Mouse (Mus musculus) neural tube, embryonic 14.5 days (tissue): ENCODE measurements around the gene Npepl1. TPM values are rescaled to one million over a fixed set of nuclear protein-coding genes. Genes with fewer than 3 reads are reported as not detected.

Experiments
- ATAC-seq: fragments of 200-750 bp; cut with Nextera tagmentation; 2 replicates; pipeline ENCODE4 v1.8.0; 2017; ENCODE audit warnings: low read depth, mild to moderate bottlenecking, moderate TSS enrichment, moderate library complexity
- H3K27ac ChIP-seq: fragments of 300-500 bp; sonication (generic); 2 replicates; pipeline ENCODE4 v1.5.1; 2014; ENCODE audit warnings: low read depth, mild to moderate bottlenecking, control low read depth, low read length, moderate library complexity, mixed read lengths
- H3K27me3 ChIP-seq: fragments of 300-500 bp; sonication (generic); 2 replicates; pipeline ENCODE4 v1.6.1; 2014; ENCODE audit warnings: low read length; ENCODE audit not compliant: control insufficient read depth, insufficient read depth
- H3K36me3 ChIP-seq: fragments of 300-500 bp; sonication (generic); 2 replicates; pipeline ENCODE4 v1.6.1; 2014; ENCODE audit warnings: low read length, mixed read lengths; ENCODE audit not compliant: control insufficient read depth, insufficient read depth
- H3K4me1 ChIP-seq: fragments of 300-500 bp; sonication (generic); 2 replicates; pipeline ENCODE4 v1.6.1; 2014; ENCODE audit warnings: low read length; ENCODE audit not compliant: control insufficient read depth, insufficient read depth
- H3K4me2 ChIP-seq: fragments of 300-500 bp; sonication (generic); 2 replicates; pipeline ENCODE4 v1.6.1; 2014; ENCODE audit warnings: mild to moderate bottlenecking, low read depth, low read length, control low read depth
- H3K4me3 ChIP-seq: fragments of 300-500 bp; sonication (generic); 2 replicates; pipeline ENCODE4 v1.5.1; 2014; ENCODE audit warnings: low read depth, low read length, control low read depth, mixed read lengths
- H3K9ac ChIP-seq: fragments of 300-500 bp; sonication (generic); replicated peaks from 2 replicates; pipeline ENCODE4 v1.6.1; 2014; ENCODE audit warnings: low read depth, mild to moderate bottlenecking, control low read depth, low read length, mixed read lengths
- H3K9me3 ChIP-seq: fragments of 300-500 bp; sonication (generic); 2 replicates; pipeline ENCODE4 v1.6.1; 2016; ENCODE audit warnings: low read length; ENCODE audit not compliant: control insufficient read depth
- WGBS: fragments of 180-500 bp; shearing (Covaris S2); extraction: QIAGEN DNeasy Blood & Tissue Kit; methylation state at CpG from one replicate; pipeline ENCODE4 v1.1.7; 2014; 5-methylcytosine and 5-hydroxymethylcytosine counted together
- polyA plus RNA-seq: library from polyadenylated mRNA; unstranded; fragments of >200 nt; fragmentation: Nextera tagmentation; extraction: Ambion mirVana; gene quantifications from 2 replicates; pipeline ENCODE4 v1.2.1, GENCODE M21; 2014

Npepl1 gene
- polyA plus RNA-seq, 1 experiment from 2014 or later = 7.7 TPM

DNA sequence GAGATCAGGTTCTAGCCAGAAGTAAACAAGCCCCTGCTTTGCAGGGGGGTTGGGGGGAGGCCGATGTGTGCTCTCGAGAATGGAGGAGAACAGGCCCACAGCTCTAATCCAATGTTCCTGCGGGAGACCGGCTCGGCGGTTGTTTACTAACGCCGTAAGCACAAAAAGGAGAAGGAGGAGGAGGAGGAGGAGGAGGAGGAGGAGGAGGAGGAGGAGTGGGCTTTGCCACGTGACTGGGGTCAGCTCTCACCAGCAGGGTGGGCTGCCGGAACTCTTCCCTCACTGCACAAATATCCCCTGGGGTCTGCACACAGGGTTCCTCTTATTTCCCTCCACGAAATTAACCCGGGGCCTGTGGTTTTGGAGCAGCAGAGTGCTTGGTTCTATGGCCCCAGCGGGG is 35.5 kb upstream of the Npepl1 start:
- Histone ChIP-seq H3K9me3 (no peaks in the 10 kb centered on the region), H3K27ac (peak overlapping the region; percentile 55), H3K9ac (peak overlapping the region; percentile 47), H3K4me3 (peak overlapping the region; percentile 31), H3K4me1 (peaks cover 30% of the 10 kb centered on the region; the same call in 1 of the 2 replicates), H3K36me3 (no peaks in the 10 kb centered on the region), H3K27me3 (no peaks in the 10 kb centered on the region), H3K4me2 (peak overlapping the region; percentile 96)
- 0% methylated on average over 8 of the region's 13 CpGs for WGBS
- peak; percentile 9; the same call in 1 of the 2 replicates for ATAC-seq

- peak overlapping the region; percentile 45 for H3K27ac ChIP-seq
- H3K36me3 ChIP-seq = no peaks in the 10 kb centered on the region
- 2% methylated on average over 22 of the region's 22 CpGs for WGBS
- H3K4me3 ChIP-seq = peak overlapping the region; percentile 61
- ATAC-seq = peak; percentile 3; the same call in 1 of the 2 replicates
- no peaks in the 10 kb centered on the region for H3K27me3 ChIP-seq
- H3K4me2 ChIP-seq = peak overlapping the region; percentile 96
- H3K9ac ChIP-seq = peak overlapping the region; percentile 47
- H3K4me1 ChIP-seq = peaks cover 30% of the 10 kb centered on the region
- no peaks in the 10 kb centered on the region for H3K9me3 ChIP-seq
Observed at GRCm38 (mm10) chr2:174075072-174075570, 35.0 kb upstream of the Npepl1 start.

DNA sequence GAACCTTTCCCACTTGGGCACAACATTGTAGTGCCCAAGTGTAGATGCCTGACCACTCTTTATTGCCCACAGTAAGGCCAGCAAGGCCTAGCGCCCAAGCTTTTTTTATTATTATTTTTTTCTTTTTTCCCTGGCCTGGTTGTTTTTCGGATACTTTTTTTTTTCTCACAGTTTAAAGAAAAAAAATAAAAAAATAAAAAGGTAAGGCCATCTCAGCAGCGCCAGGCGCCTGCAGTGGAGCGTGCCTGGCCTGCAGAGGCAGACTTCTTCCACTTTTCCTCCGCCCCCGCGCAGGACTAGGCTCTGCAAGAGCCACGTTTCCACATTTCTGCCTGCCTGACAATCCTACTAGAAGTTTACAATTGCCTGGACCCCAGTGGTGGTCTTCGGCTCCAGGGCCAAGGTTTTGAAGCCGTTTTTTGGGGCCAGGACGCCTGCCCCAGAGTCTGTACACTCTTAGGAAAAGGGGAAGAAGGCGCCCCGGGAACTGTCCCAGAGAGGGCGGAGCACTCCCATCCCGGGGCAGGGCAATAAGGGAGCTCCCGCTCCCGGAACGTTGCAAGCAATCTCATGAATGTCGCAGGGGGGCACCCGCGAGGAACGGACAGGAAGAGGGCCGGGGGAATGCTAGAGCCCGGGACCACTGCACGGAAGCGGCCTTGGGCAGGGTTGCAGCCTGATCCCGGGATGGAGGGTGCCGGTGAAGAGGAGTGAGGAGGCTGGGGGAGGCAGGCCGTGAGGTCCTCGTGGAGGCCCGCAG is 34.3 kb upstream of the Npepl1 start, which contains the start of gene Stx16:
TSS of gene Stx16 (plus strand) at position 636 of the 760 bp plus-strand sequence.
- Histone ChIP-seq H3K27ac (peak within 1 kb of the TSS; percentile 77), H3K9ac (peak within 1 kb of the TSS; percentile 51), H3K4me1 (peaks cover 30% of the 10 kb centered on the region), H3K36me3 (no peaks in the 10 kb centered on the region), H3K4me2 (peak within 1 kb of the TSS; percentile 96), H3K27me3 (no peaks in the 10 kb centered on the region), H3K9me3 (no peaks in the 10 kb centered on the region), H3K4me3 (peak within 1 kb of the TSS; percentile 61)
- 2% methylated on average over 32 of the region's 32 CpGs for WGBS
- ATAC-seq = peak; percentile 91

- Histone ChIP-seq H3K4me2 (peak overlapping the region; percentile 96), H3K27me3 (no peaks in the 10 kb centered on the region), H3K4me3 (peak overlapping the region; percentile 61), H3K4me1 (peaks cover 30% of the 10 kb centered on the region), H3K36me3 (no peaks in the 10 kb centered on the region), H3K9ac (peak overlapping the region; percentile 51), H3K9me3 (no peaks in the 10 kb centered on the region), H3K27ac (peak overlapping the region; percentile 77)
- under 1% methylated on average over 22 of the region's 22 CpGs for WGBS
- ATAC-seq = peak; percentile 72
Observed at GRCm38 (mm10) chr2:174076433-174076824, 33.7 kb upstream of the Npepl1 start.

DNA sequence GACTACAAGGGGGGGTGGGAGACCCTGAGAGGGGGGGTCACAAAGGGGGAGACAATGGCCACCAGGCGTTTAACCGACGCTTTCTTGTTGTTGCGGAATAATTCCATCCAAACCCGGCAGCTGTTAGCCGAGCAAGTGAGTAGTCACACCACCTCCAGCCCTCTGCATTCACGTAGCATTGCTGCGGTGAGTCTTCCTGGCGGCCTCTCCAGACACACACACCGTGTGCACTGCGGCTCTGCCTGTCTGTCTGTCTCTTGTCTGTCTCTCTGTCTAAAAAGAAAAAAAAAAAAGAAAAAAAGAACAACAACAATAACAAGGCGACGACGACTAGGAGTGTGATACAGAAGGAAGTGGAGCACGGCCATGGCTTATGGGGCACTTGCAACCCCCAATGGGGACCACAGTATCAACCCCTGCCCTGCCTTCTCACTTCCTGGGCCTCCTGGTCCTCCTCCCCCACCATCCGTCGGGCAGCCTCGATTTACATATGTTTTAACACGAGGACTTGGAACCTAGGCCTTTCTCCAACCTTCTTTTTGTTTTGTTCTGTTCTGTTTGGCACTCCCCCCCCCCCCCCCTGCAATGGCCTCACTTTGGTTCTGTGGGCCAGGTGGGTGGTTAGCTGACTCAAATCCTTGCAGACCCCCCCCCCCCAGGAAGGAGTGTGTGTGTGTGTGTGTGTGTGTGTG is 33.0 kb upstream of the Npepl1 start:
- H3K4me1 ChIP-seq = peaks cover 30% of the 10 kb centered on the region
- peak overlapping the region; percentile 96 for H3K4me2 ChIP-seq
- no peaks in the 10 kb centered on the region for H3K36me3 ChIP-seq
- H3K9me3 ChIP-seq = no peaks in the 10 kb centered on the region
- 1% methylated on average over 19 of the region's 19 CpGs for WGBS
- no peak for ATAC-seq
- H3K9ac ChIP-seq = peak overlapping the region; percentile 51
- no peaks in the 10 kb centered on the region for H3K27me3 ChIP-seq
- peak overlapping the region; percentile 61 for H3K4me3 ChIP-seq
- peak overlapping the region; percentile 77 for H3K27ac ChIP-seq

GRCm38 (mm10) chr2:174077776-174078338 is 32.3 kb upstream of the Npepl1 start:
- H3K27me3 ChIP-seq = no peaks in the 10 kb centered on the region
- H3K9ac ChIP-seq = no peak overlapping the region; the same call in 1 of the 2 replicates
- H3K27ac ChIP-seq = peak overlapping the region; percentile 28; the same call in 1 of the 2 replicates
- no peaks in the 10 kb centered on the region for H3K36me3 ChIP-seq
- H3K9me3 ChIP-seq = no peaks in the 10 kb centered on the region
- peak overlapping the region; percentile 96 for H3K4me2 ChIP-seq
- WGBS = 11% methylated on average over 10 of the region's 11 CpGs
- H3K4me3 ChIP-seq = peak overlapping the region; percentile 61
- H3K4me1 ChIP-seq = peaks cover 30% of the 10 kb centered on the region
- no peak for ATAC-seq

DNA sequence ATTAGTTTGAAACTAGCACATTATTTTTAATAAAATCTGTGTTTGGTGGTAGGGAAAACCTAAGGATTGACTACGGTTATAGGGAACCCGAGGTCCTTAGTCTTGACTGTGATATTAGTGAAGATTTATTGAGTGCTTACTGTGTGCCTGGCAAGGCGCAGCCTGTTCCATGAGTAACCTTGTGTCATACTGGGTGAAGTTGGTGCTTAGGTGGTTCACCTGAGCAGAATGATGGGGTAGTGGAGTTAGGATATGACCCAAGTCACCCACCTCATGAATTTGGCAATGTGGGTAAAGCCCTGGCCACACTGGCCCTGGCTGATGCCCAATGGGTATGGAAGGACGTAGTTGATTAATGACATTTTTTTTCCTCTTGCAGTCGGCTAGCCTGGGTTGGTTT is 28.3 kb upstream of the Npepl1 start:
- no peak for ATAC-seq
- Histone ChIP-seq H3K9me3 (no peaks in the 10 kb centered on the region), H3K27ac (no peak overlapping the region), H3K27me3 (no peaks in the 10 kb centered on the region), H3K9ac (no peak overlapping the region), H3K4me2 (no peak overlapping the region), H3K4me3 (no peak overlapping the region), H3K4me1 (peaks cover 18% of the 10 kb centered on the region), H3K36me3 (no peaks in the 10 kb centered on the region)
- WGBS = 65% methylated on average over 5 of the region's 5 CpGs

GRCm38 (mm10) chr2:174082380-174082918 is 27.7 kb upstream of the Npepl1 start:
- H3K27me3 ChIP-seq = no peaks in the 10 kb centered on the region
- H3K36me3 ChIP-seq = no peaks in the 10 kb centered on the region
- peaks cover 14% of the 10 kb centered on the region for H3K4me1 ChIP-seq
- no peak for ATAC-seq
- no peak overlapping the region for H3K4me2 ChIP-seq
- WGBS = 77% methylated on average over 3 of the region's 3 CpGs
- H3K9me3 ChIP-seq = no peaks in the 10 kb centered on the region
- no peak overlapping the region for H3K9ac ChIP-seq
- no peak overlapping the region for H3K4me3 ChIP-seq
- no peak overlapping the region for H3K27ac ChIP-seq
